In the genomic region with DNA sequence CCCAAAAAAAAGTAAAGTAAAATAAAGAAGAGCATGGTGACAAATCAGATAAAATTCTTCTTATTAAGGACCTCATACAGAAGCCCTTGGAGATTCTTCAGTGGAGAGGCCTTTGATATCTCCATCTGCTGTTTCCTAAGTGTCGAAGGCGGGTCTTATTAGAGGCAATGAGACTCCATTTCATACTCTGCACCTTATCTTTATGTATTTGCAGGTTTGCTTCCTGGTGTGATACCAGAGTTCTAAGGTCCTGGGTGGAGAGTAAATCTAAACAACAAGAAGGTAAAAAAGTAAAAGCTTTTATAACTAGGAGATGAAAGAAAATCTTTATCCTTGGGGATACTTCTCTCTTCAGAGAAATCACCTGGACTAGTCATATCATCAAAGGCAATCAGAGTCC, we compare ENCODE assay signal across 21 mouse cellular contexts.
A peak's percentile ranks its signal among the peaks of the same experiment; 100 is the strongest.
DNase-seq lines count a peak whose midpoint lies in the region; ATAC-seq and TF ChIP-seq lines count a peak whose summit lies in the region.
"Had no signal": no experiment of that assay in that cellular context is flagged by ENCODE, and none has a peak within 500 bp of the region (broad histone marks: within the 10 kb centered on the region; RNA-seq: fewer than 3 reads in every experiment).

No protein-coding gene starts in this region.

- no peak overlapping the region for H3K27ac ChIP-seq in intestine, embryonic 15.5 days
- no peak overlapping the region for H3K27ac ChIP-seq in intestine, embryonic 16.5 days (ENCODE audit: low read length)
- no peak overlapping the region for H3K27ac ChIP-seq in intestine, postnatal 0 days (ENCODE audit: low read depth, low read length)

- 69% methylated on average over 2 of the region's 2 CpGs for WGBS in intestine, embryonic 15.5 days
- 82% methylated on average over 2 of the region's 2 CpGs for WGBS in intestine, embryonic 16.5 days
- 41% methylated on average over 2 of the region's 2 CpGs for WGBS in intestine, postnatal 0 days

- no peaks in the 10 kb centered on the region for H3K9me3 ChIP-seq in intestine, embryonic 15.5 days
- no peaks in the 10 kb centered on the region for H3K9me3 ChIP-seq in intestine, embryonic 16.5 days (ENCODE audit: control insufficient read depth, low read length)
- H3K9me3 ChIP-seq in intestine, postnatal 0 days (ENCODE audit: control insufficient read depth): no peaks in the 10 kb centered on the region
- H3K9me3 ChIP-seq: G1E had no signal

- no peaks in the 10 kb centered on the region for H3K36me3 ChIP-seq in intestine, embryonic 15.5 days
- H3K36me3 ChIP-seq in intestine, embryonic 16.5 days (ENCODE audit: control insufficient read depth, insufficient read depth, low read length): no peaks in the 10 kb centered on the region
- no peaks in the 10 kb centered on the region for H3K36me3 ChIP-seq in intestine, postnatal 0 days (ENCODE audit: control insufficient read depth, insufficient read depth)
- H3K36me3 ChIP-seq: G1E had no signal

- no peak for DNase-seq in kidney, postnatal 4 days
- DNase-seq in spleen, adult 12 weeks (ENCODE audit: low spot score): no peak
- DNase-seq: adrenal gland, adult 2 months; adrenal gland, adult 8-10 months; adrenal gland, postnatal 10 days; adrenal gland, postnatal 14 days; adrenal gland, postnatal 25 days; adrenal gland, postnatal 36 days; B cell, adult 2 months; cerebellum, adult 11 months; cerebellum, adult 11-12 months; cerebellum, adult 18-20 months had no signal

- H3K27me3 ChIP-seq in intestine, embryonic 15.5 days (replicated peaks): no peaks in the 10 kb centered on the region
- no peaks in the 10 kb centered on the region for H3K27me3 ChIP-seq in intestine, embryonic 16.5 days (replicated peaks; ENCODE audit: control insufficient read depth, insufficient read depth, low read length)
- no peaks in the 10 kb centered on the region for H3K27me3 ChIP-seq in intestine, postnatal 0 days (replicated peaks; ENCODE audit: control insufficient read depth, insufficient read depth, low read length)
- H3K27me3 ChIP-seq: CH12.LX, Patski had no signal

- no peak overlapping the region for H3K4me2 ChIP-seq in intestine, embryonic 15.5 days (replicated peaks)
- H3K4me2 ChIP-seq in intestine, embryonic 16.5 days (ENCODE audit: low read depth, low read length): no peak overlapping the region
- H3K4me2 ChIP-seq in intestine, postnatal 0 days (replicated peaks; ENCODE audit: low read depth): no peak overlapping the region

- H3K4me1 ChIP-seq in intestine, embryonic 15.5 days (replicated peaks): no peaks in the 10 kb centered on the region
- H3K4me1 ChIP-seq in intestine, embryonic 16.5 days (ENCODE audit: control insufficient read depth, insufficient read depth, low read length): no peaks in the 10 kb centered on the region
- H3K4me1 ChIP-seq in intestine, postnatal 0 days (replicated peaks; ENCODE audit: control insufficient read depth, insufficient read depth, low read length): no peaks in the 10 kb centered on the region

- no peak for TF ChIP-seq CTCF in intestine, postnatal 0 days (IDR thresholded peaks at IDR 0.05; ENCODE audit: low read depth)

- H3K4me3 ChIP-seq in intestine, embryonic 15.5 days (replicated peaks): no peak overlapping the region
- H3K4me3 ChIP-seq in intestine, embryonic 16.5 days (ENCODE audit: low read length): no peak overlapping the region
- no peak overlapping the region for H3K4me3 ChIP-seq in intestine, postnatal 0 days (ENCODE audit: low read depth, low read length)

- ATAC-seq in intestine, embryonic 15.5 days: peak; percentile 76
- peak; percentile 84 for ATAC-seq in intestine, embryonic 16.5 days
- ATAC-seq in intestine, postnatal 0 days: peak; percentile 64
- ATAC-seq in granulocyte monocyte progenitor cell, adult 5-6 weeks (replicated peaks; ENCODE audit: poor library complexity, severe bottlenecking): no peak
- ATAC-seq: activated CD4-positive, CD25-positive, alpha-beta regulatory T cell, adult 4 months; CD4-positive, CD25-positive, alpha-beta regulatory T cell, adult 4 months; Patski had no signal

- H3K9ac ChIP-seq in intestine, embryonic 15.5 days: no peak overlapping the region
- no peak overlapping the region for H3K9ac ChIP-seq in intestine, embryonic 16.5 days (ENCODE audit: low read depth, low read length)
- H3K9ac ChIP-seq in intestine, postnatal 0 days (ENCODE audit: low read depth, low read length): no peak overlapping the region
